Mouse (Mus musculus): ENCODE measurements around the gene Gjc1.

GRCm38 (mm10) chr11:102765416-102765815 is 54.1 kb downstream of the Gjc1 start:
- TF ChIP-seq GATA1 (IDR thresholded peaks at IDR 0.05; ENCODE audit: borderline replicate concordance, low read length) (no peak), CTCF (IDR thresholded peaks at IDR 0.05; ENCODE audit: low read depth, low read length) (no peak), TAL1 (conservative IDR thresholded peaks at IDR 0.05; ENCODE audit: low read depth, low read length) (no peak), POLR2AphosphoS5 (IDR thresholded peaks at IDR 0.05; ENCODE audit: insufficient replicate concordance, low read depth, low read length) (no peak)

All from G1E (cell line).